In the genomic region with DNA sequence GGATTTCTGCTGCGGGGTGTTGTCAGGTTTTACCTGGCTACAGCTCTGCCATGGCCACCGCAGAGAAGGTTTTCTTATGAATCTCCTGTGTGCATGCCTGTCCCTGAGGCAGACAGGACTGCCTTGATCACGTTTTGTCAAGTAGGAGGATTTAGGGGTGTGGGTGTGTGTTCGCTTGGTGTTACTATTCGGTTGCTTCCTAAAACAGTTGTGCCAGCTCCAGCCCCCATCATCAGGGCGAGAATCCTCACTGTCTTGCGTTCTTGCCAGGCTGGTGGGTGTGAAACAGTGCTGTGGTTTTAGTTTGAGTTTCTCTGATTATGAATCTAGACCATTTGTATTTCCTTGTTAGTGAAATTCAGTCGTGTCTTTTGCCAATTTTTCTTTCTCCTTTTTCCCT, we compare ENCODE assay signal across 10 mouse cellular contexts. TPM values are rescaled to one million over a fixed set of nuclear protein-coding genes. Genes with fewer than 3 reads are reported as not detected.
A peak's percentile ranks its signal among the peaks of the same experiment; 100 is the strongest.
DNase-seq lines count a peak whose midpoint lies in the region; ATAC-seq and TF ChIP-seq lines count a peak whose summit lies in the region.
"Had no signal": no experiment of that assay in that cellular context is flagged by ENCODE, and none has a peak within 500 bp of the region (broad histone marks: within the 10 kb centered on the region; RNA-seq: fewer than 3 reads in every experiment).

No protein-coding gene starts in this region.

- TF ChIP-seq POLR2A in MEL (IDR thresholded peaks at IDR 0.05; ENCODE audit: control insufficient read depth in 1 of 2, insufficient read depth in 1 of 2, low read depth in 1 of 2, low read length in 2 of 2, poor library complexity in 1 of 2) = no peak

- no peak for TF ChIP-seq CTCF in gastrocnemius, adult 2 months (IDR thresholded peaks at IDR 0.05)
- no peak for TF ChIP-seq CTCF in MEL (IDR thresholded peaks at IDR 0.05 in 2 of 3, conservative IDR thresholded peaks at IDR 0.05 in 1 of 3; ENCODE audit: control insufficient read depth in 1 of 3, insufficient read depth in 1 of 3, low read depth in 2 of 3, low read length in 3 of 3, poor library complexity in 1 of 3, severe bottlenecking in 1 of 3)

- H3K9me3 ChIP-seq in MEL (replicated peaks; ENCODE audit: insufficient read depth, low read length) = no peaks in the 10 kb centered on the region
- H3K9me3 ChIP-seq in midbrain, embryonic 12.5 days = no peaks in the 10 kb centered on the region

- intact Hi-C loops in gastrocnemius, adult 2 months (cut with DNase I) = no loop called here
- intact Hi-C loops in gastrocnemius, postnatal 36 days (cut with DNase I) = no loop called here

- no peak for TF ChIP-seq RAD21 in MEL (IDR thresholded peaks at IDR 0.05; ENCODE audit: low read depth, low read length)

- peak overlapping the region; percentile 32 for H3K4me3 ChIP-seq in gastrocnemius, adult 2 months
- no peak overlapping the region for H3K4me3 ChIP-seq in MEL (ENCODE audit: control insufficient read depth in 1 of 2, insufficient read depth in 1 of 2, low read depth in 2 of 2, low read length in 2 of 2)
- H3K4me3 ChIP-seq in midbrain, embryonic 12.5 days = no peak overlapping the region

- peak overlapping the region; percentile 49 for H3K27ac ChIP-seq in gastrocnemius, adult 2 months
- no peak overlapping the region for H3K27ac ChIP-seq in MEL (ENCODE audit: control insufficient read depth, low read depth, low read length)
- H3K27ac ChIP-seq in midbrain, embryonic 12.5 days (replicated peaks) = no peak overlapping the region

- peak in 1 of 2 experiments; percentile 24; a peak in 2 of 4 replicates for TF ChIP-seq EP300 in MEL (IDR thresholded peaks at IDR 0.05; ENCODE audit: low read depth in 1 of 2, low read length in 2 of 2)

- no peaks in the 10 kb centered on the region for H3K27me3 ChIP-seq in MEL (ENCODE audit: control insufficient read depth in 1 of 2, insufficient read depth in 2 of 2, low read length in 2 of 2)
- H3K27me3 ChIP-seq in midbrain, embryonic 12.5 days = no peaks in the 10 kb centered on the region

- H3K4me1 ChIP-seq in MEL (ENCODE audit: control insufficient read depth in 1 of 2, insufficient read depth in 2 of 2, low read length in 2 of 2) = peaks cover 16 to 35% of the 10 kb centered on the region in 2 experiments
- peaks cover 39% of the 10 kb centered on the region for H3K4me1 ChIP-seq in midbrain, embryonic 12.5 days

- ATAC-seq in midbrain, embryonic 12.5 days (ENCODE audit: low FRiP score, low read depth) = no peak

- WGBS in midbrain, embryonic 12.5 days = 78% methylated on average over 8 of the region's 8 CpGs

- peaks cover 31% of the 10 kb centered on the region for H3K79me2 ChIP-seq in MEL (ENCODE audit: control insufficient read depth, insufficient read depth, low read length, poor library complexity)

- no peak for DNase-seq in gastrocnemius, adult 2 months
- DNase-seq in gastrocnemius, postnatal 36 days = no peak
- DNase-seq in MEL (ENCODE audit: low read depth, low spot score) = no peak
- DNase-seq in frontal cortex, postnatal 36 days (ENCODE audit: low spot score in 2 of 2) = peak; percentile 80 to 92
- no peak for DNase-seq in cerebellum, postnatal 14 days
- DNase-seq in gastrocnemius, postnatal 4 days (ENCODE audit: low spot score in 2 of 2) = no peak
- no peak for DNase-seq in adrenal gland, postnatal 10 days
- DNase-seq: gastrocnemius, postnatal 10 days had no signal

- peaks cover 0 to 22% of the 10 kb centered on the region in 2 experiments; a peak in 3 of 4 replicates for H3K36me3 ChIP-seq in MEL (ENCODE audit: control insufficient read depth in 1 of 2, insufficient read depth in 2 of 2, low read length in 2 of 2)
- H3K36me3 ChIP-seq in midbrain, embryonic 12.5 days = peaks cover 7% of the 10 kb centered on the region; the same call in 1 of the 2 replicates

- 0 out of 2 replicates have a peak overlapping the region, but pooled peaks have one; percentile 17 for H3K4me2 ChIP-seq in midbrain, embryonic 12.5 days (replicated peaks)

- no peak overlapping the region for H3K9ac ChIP-seq in MEL (ENCODE audit: control insufficient read depth, low read depth, low read length, poor library complexity, severe bottlenecking)
- H3K9ac ChIP-seq in midbrain, embryonic 12.5 days (replicated peaks) = peak overlapping the region; percentile 34; the same call in 1 of the 2 replicates

TF ChIP-seq in MEL, 35 proteins besides CTCF, POLR2A, EP300 and RAD21:
- TF ChIP-seq RCOR1 (IDR thresholded peaks at IDR 0.05; ENCODE audit: low read depth, low read length) (peak; percentile 65), POLR2AphosphoS2 (IDR thresholded peaks at IDR 0.05; ENCODE audit: low read length) (no peak)

RNA-seq across cellular contexts. Expression of a gene that starts 2.7 kb away (rescaled TPM):
- total RNA-seq in gastrocnemius, adult 2 months (2021) = 10 to 100 TPM; 35.9 to 41.0 TPM
- total RNA-seq in gastrocnemius, postnatal 36 days (2021) = 10 to 100 TPM; 34.9 to 36.6 TPM
- total RNA-seq in MEL (2012; rRNA removed) = 27.7 and 29.8 TPM in 2 replicates
- polyA plus RNA-seq in MEL (2012; ENCODE audit: insufficient read depth in 1 of 2, insufficient read length in 2 of 2, low read depth in 1 of 2, low replicate concordance in 2 of 2, missing spikeins in 1 of 2) = 10 to 100 TPM; 62.5 to 69.7 TPM
- 27.1 and 29.9 TPM in 2 replicates for polyA plus RNA-seq in midbrain, embryonic 12.5 days (2016; fragmentation: Nextera tagmentation; extraction: Ambion mirVana)
- total RNA-seq in gastrocnemius, postnatal 4 days (2021) = 10 to 100 TPM; 81.4 to 82.4 TPM
- 10 to 100 TPM; 30.3 to 37.1 TPM for total RNA-seq in adrenal gland, postnatal 10 days (2021)

RNA-seq across cellular contexts. Expression of a gene that starts 16.5 kb away (rescaled TPM):
- total RNA-seq in gastrocnemius, adult 2 months (2021) = 10 to 100 TPM; 20.8 to 21.5 TPM
- total RNA-seq in gastrocnemius, postnatal 36 days (2021) = 10 to 100 TPM; 16.8 to 20.9 TPM
- 90.6 and 105 TPM in 2 replicates for total RNA-seq in MEL (2012; rRNA removed)
- 100 to 1,000 TPM in 1 of 2 experiments, not detected in 1; 159 TPM for polyA plus RNA-seq in MEL (2012; ENCODE audit: insufficient read depth in 1 of 2, insufficient read length in 2 of 2, low read depth in 1 of 2, low replicate concordance in 2 of 2, missing spikeins in 1 of 2)
- polyA plus RNA-seq in midbrain, embryonic 12.5 days (2016; fragmentation: Nextera tagmentation; extraction: Ambion mirVana) = 75.9 and 76.2 TPM in 2 replicates
- 10 to 100 TPM; 44.2 to 52.2 TPM for total RNA-seq in gastrocnemius, postnatal 4 days (2021)
- 10 to 100 TPM; 40.1 to 55.3 TPM for total RNA-seq in adrenal gland, postnatal 10 days (2021)

RNA-seq across cellular contexts. Expression of a gene that starts 40.7 kb away (rescaled TPM):
- 10 to 100 TPM; 13.3 to 20.6 TPM for total RNA-seq in gastrocnemius, adult 2 months (2021)
- 10 to 100 TPM; 12.7 to 13.5 TPM for total RNA-seq in gastrocnemius, postnatal 36 days (2021)
- total RNA-seq in MEL (2012; rRNA removed) = 0.88 and 1.8 TPM in 2 replicates
- 1 to 10 TPM in 1 of 2 experiments, not detected in 1; 3.0 TPM for polyA plus RNA-seq in MEL (2012; ENCODE audit: insufficient read depth in 1 of 2, insufficient read length in 2 of 2, low read depth in 1 of 2, low replicate concordance in 2 of 2, missing spikeins in 1 of 2)
- polyA plus RNA-seq in midbrain, embryonic 12.5 days (2016; fragmentation: Nextera tagmentation; extraction: Ambion mirVana) = 26.8 and 28.6 TPM in 2 replicates
- total RNA-seq in gastrocnemius, postnatal 4 days (2021) = 10 to 100 TPM; 18.4 to 19.4 TPM
- total RNA-seq in adrenal gland, postnatal 10 days (2021) = 10 to 100 TPM; 16.9 to 28.1 TPM

RNA-seq across cellular contexts. Expression of a gene that starts 57.3 kb away (rescaled TPM):
- not detected for total RNA-seq in gastrocnemius, adult 2 months (2021)
- total RNA-seq in gastrocnemius, postnatal 36 days (2021) = under 1 TPM; 0.22 to 0.31 TPM
- total RNA-seq in MEL (2012; rRNA removed) = 0.59 and 0.65 TPM in 2 replicates
- under 1 TPM in 1 of 2 experiments, not detected in 1; 0.43 TPM for polyA plus RNA-seq in MEL (2012; ENCODE audit: insufficient read depth in 1 of 2, insufficient read length in 2 of 2, low read depth in 1 of 2, low replicate concordance in 2 of 2, missing spikeins in 1 of 2)
- polyA plus RNA-seq in midbrain, embryonic 12.5 days (2016; fragmentation: Nextera tagmentation; extraction: Ambion mirVana) = not detected in 2 replicates
- total RNA-seq in gastrocnemius, postnatal 4 days (2021) = 1 to 10 TPM in 1 of 2 experiments, under 1 TPM in 1; 0.65 to 1.0 TPM
- total RNA-seq in adrenal gland, postnatal 10 days (2021) = not detected
- total RNA-seq: monocyte, adult 5-6 weeks had no signal

Comparison
In these comparisons a context has a peak if more than half of its experiments do, and no peak if none do; other contexts are left out.
1. DNase-seq: peak in frontal cortex, postnatal 36 days (2 of 2); none in gastrocnemius, adult 2 months (single experiment), gastrocnemius, postnatal 36 days (0 of 2), MEL (single experiment), cerebellum, postnatal 14 days (0 of 2), gastrocnemius, postnatal 4 days (0 of 2) and adrenal gland, postnatal 10 days (single experiment).